Mouse (Mus musculus) liver, adult 2 months (tissue): ENCODE results near the gene Gse1.

Experiments
- CTCF ChIP-seq: fragments of 200-500 bp; IDR thresholded peaks from 2 replicates; pipeline ENCODE4 v1.5.1; 2011; ENCODE audit warnings: low read depth, low read length, control low read depth
- POLR2A ChIP-seq: fragments of 200-500 bp; IDR thresholded peaks from 2 replicates; pipeline ENCODE4 v1.6.1; 2011; ENCODE audit warnings: low read length, control low read depth; ENCODE audit not compliant: insufficient read depth; ENCODE audit errors: extremely low read depth

GRCm38 (mm10) chr8:120288122-120288908, 60.1 kb downstream of the Gse1 start:
- TF ChIP-seq POLR2A (no peak), CTCF (peak; percentile 83)
